Mouse (Mus musculus) brain, embryonic 14.5 days (tissue): ENCODE measurements around the gene Gm2042. TPM values are rescaled to one million over a fixed set of nuclear protein-coding genes. Genes with fewer than 3 reads are reported as not detected.
"Not testable (repeated sequence)": the region's sequence is repeated elsewhere in the genome, so short reads cannot be mapped to it uniquely, and the experiment has no call there.

ENCODE experiments used
- DNase-seq: peaks from one replicate; pipeline ENCODE4 v3.0.0-alpha.2; 2011; ENCODE audit warnings: low read depth
- polyA plus RNA-seq: library from polyadenylated mRNA; depleted of rRNA; stranded (reverse); fragments of >200 nt; gene quantifications from 2 replicates; pipeline ENCODE4 v1.2.3, GENCODE M21; 2012; rRNA removed

Gene Gm2042
- polyA plus RNA-seq = not detected in 2 replicates

DNA sequence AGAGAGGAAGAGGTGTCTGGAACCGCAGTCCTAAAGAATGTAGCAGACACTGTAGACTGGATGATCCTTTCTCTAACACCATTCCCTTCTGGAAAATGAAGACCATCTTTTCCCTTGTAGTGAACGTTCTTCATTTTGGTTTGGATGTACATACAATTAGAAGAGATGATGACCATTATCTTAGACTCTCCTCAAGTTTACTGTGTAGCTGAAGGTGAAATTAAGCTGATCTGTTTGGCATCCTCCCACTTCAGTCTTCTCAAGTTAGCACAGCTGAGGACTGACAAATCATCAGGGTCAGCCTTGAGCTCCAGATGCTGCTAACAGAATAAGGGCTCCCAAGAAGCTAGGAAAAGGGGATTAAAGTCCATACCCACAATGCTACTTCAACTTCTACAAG is at the start of gene Gm2042:
Gene Gm2042, plus strand, starts transcription at position 301 of the 400 bp plus-strand sequence.
- not testable (repeated sequence) for DNase-seq

DNA sequence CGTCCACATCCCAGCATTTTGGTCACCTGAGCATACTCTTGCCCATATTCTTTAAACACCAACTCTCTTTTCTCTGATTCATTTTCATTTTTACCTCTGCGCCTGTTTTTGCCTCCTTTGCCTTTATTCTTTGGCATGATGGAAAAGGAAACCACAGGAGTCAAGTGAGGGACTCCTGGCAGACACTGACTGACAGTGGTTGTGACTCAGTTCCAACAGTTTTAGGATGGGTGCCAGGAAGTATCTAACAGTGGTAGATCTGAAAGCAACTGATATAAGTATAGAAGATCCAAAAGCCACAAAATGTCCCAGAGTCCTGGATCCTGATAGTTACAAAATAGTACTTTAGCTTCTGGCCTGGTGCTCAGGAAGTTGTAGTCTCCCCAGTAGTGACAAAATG is 34.2 kb upstream of the Gm2042 start, which contains the start of gene Gm2035:
Gene Gm2035, minus strand, starts transcription at position 137 of the 400 bp plus-strand sequence.
- not testable (repeated sequence) for DNase-seq

DNA sequence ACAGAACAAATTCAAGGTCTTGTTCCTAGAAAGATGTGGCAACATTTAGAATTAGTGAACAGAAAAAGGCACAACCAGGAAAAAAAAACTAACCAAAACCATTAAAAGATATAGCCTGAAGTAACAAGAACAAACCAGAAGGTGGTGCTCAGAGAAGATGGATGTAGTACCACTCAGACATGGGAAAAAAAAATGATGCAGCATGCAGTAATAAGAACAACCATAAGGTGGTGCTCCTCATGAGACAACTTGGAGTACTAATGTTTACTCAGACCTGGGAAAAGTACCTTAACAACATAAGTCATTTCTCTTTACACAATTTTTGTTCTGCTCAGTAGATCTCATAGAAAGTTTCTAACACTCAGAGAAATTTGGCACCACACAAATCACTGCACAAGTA is 30.1 kb downstream of the Gm2042 start:
- peak; percentile 2 for DNase-seq

- DNase-seq = not testable (repeated sequence)
These were observed 50.2 kb downstream of the Gm2042 start for GRCm38 (mm10) chr12:88004118-88004517.

Other genes with a start within 250 kb of the Gm2042 start
- gene Gm21319, start 178.3 kb upstream of the Gm2042 start, polyA plus RNA-seq = not detected in 2 replicates
- not detected in 2 replicates for gene Gm21936, start 158.6 kb upstream of the Gm2042 start, polyA plus RNA-seq
- gene BB287469, start 137.5 kb upstream of the Gm2042 start, polyA plus RNA-seq = not detected in 2 replicates
- gene Gm2001, start 111.7 kb upstream of the Gm2042 start, polyA plus RNA-seq = not detected in 2 replicates
- not detected in 2 replicates for gene Gm2016, start 80.0 kb upstream of the Gm2042 start, polyA plus RNA-seq
- gene Gm2022, start 58.7 kb upstream of the Gm2042 start, polyA plus RNA-seq = not detected in 2 replicates
- gene Gm2035, start 34.2 kb upstream of the Gm2042 start, polyA plus RNA-seq = not detected in 2 replicates
- gene Gm2075, start 57.8 kb downstream of the Gm2042 start, polyA plus RNA-seq = not detected in 2 replicates
- not detected in 2 replicates for gene Gm6803, start 64.7 kb downstream of the Gm2042 start, polyA plus RNA-seq
- gene Gm2056, start 72.9 kb downstream of the Gm2042 start, polyA plus RNA-seq = not detected in 2 replicates
- not detected in 2 replicates for gene Gm16368, start 129.6 kb downstream of the Gm2042 start, polyA plus RNA-seq
- not detected in 2 replicates for gene Gm10436, start 228.0 kb downstream of the Gm2042 start, polyA plus RNA-seq